Mouse (Mus musculus) liver, adult 2 months (tissue): ENCODE results near the gene Hist1h4d. TPM values are rescaled to one million over a fixed set of nuclear protein-coding genes. Genes with fewer than 3 reads are reported as not detected.
A peak's percentile ranks its signal among the peaks of the same experiment; 100 is the strongest.
"Not testable (repeated sequence)": the region's sequence is repeated elsewhere in the genome, so short reads cannot be mapped to it uniquely, and the experiment has no call there.

ENCODE experiments used
- DNase-seq: peaks from one replicate; pipeline ENCODE4 v3.0.0-alpha.2; 2011; ENCODE audit warnings: low read depth, low spot score; ENCODE audit errors: extremely low read depth
- H3K27ac ChIP-seq: fragments of 200-500 bp; replicated peaks from 2 replicates; pipeline ENCODE4 v1.5.1; 2012; ENCODE audit warnings: low read depth, mild to moderate bottlenecking, control low read depth, inconsistent platforms, low read length; ENCODE audit not compliant: insufficient read depth
- H3K27me3 ChIP-seq: fragments of 200-500 bp; 2 replicates; pipeline ENCODE4 v1.6.1; 2012; ENCODE audit warnings: mild to moderate bottlenecking, moderate library complexity, low read length, inconsistent platforms; ENCODE audit not compliant: control insufficient read depth, insufficient read depth
- H3K36me3 ChIP-seq: fragments of 200-500 bp; 2 replicates; pipeline ENCODE4 v1.6.1; 2012; ENCODE audit warnings: low read length, inconsistent platforms; ENCODE audit not compliant: control insufficient read depth, insufficient read depth
- H3K4me1 ChIP-seq: fragments of 200-500 bp; 2 replicates; pipeline ENCODE4 v1.6.1; 2011; ENCODE audit warnings: low read length; ENCODE audit not compliant: control insufficient read depth, insufficient read depth
- H3K4me3 ChIP-seq: fragments of 200-500 bp; 2 replicates; pipeline ENCODE4 v1.5.1; 2011; ENCODE audit warnings: low read depth, mild to moderate bottlenecking, control low read depth, low read length, moderate library complexity; ENCODE audit not compliant: insufficient read depth
- H3K79me2 ChIP-seq: fragments of 200-500 bp; 2 replicates; pipeline ENCODE4 v1.6.1; 2012; ENCODE audit warnings: inconsistent platforms, mild to moderate bottlenecking, low read length, moderate library complexity; ENCODE audit not compliant: control insufficient read depth, insufficient read depth
- H3K9ac ChIP-seq: fragments of 200-500 bp; 2 replicates; pipeline ENCODE4 v1.6.1; 2012; ENCODE audit warnings: low read depth, mild to moderate bottlenecking, control low read depth, inconsistent platforms, low read length
- CTCF ChIP-seq: fragments of 200-500 bp; IDR thresholded peaks from 2 replicates; pipeline ENCODE4 v1.5.1; 2011; ENCODE audit warnings: low read depth, low read length, control low read depth
- POLR2A ChIP-seq: fragments of 200-500 bp; IDR thresholded peaks from 2 replicates; pipeline ENCODE4 v1.6.1; 2011; ENCODE audit warnings: low read length, control low read depth; ENCODE audit not compliant: insufficient read depth; ENCODE audit errors: extremely low read depth
- WGBS: fragments of 180-500 bp; shearing (Covaris S2); methylation state at CpG from one replicate; pipeline ENCODE4 v1.1.7; 2018; 5-methylcytosine and 5-hydroxymethylcytosine counted together
- polyA plus RNA-seq: library from polyadenylated mRNA; depleted of rRNA; stranded (reverse); fragments of >200 nt; gene quantifications from 2 replicates; pipeline ENCODE4 v1.2.3, GENCODE M21; 2012
- total RNA-seq: library from RNA; depleted of rRNA; stranded (reverse); fragments of >200 nt; gene quantifications from 2 replicates; pipeline ENCODE4 v1.2.3, GENCODE M21; 2014

The Hist1h4d gene
- total and polyA plus RNA-seq, 2 experiments, result 2.1 to 162 TPM

DNA sequence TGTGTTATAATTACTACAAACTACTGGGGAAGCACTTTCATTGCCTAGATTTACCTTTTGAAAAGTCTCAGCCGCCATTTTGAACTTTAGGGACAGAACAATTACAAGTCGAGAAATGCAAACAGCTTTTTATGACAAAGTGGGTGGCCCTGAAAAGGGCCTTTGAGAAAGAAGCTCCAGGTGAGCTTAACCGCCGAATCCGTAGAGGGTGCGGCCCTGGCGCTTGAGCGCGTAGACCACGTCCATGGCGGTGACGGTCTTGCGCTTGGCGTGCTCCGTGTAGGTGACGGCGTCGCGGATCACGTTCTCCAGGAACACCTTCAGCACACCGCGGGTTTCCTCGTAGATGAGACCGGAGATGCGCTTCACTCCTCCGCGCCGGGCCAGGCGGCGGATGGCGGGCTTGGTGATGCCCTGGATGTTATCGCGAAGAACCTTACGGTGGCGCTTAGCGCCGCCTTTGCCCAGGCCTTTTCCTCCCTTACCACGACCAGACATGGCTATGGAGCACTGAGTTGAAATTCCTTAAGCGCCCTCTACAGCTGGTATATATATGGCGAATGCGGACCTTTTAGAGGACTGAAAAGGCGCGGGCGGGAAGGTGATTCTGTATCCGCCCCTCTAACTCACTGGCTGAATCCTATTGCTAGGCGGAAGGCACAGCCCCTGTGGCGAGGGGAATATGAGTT lies 30.1 kb upstream of the Hist1h4d start, which contains the start of gene Hist1h4f:
Hist1h4f (minus strand) TSS at position 503 of the 689 bp plus-strand sequence.
- TF ChIP-seq CTCF, result 0 out of 2 replicates have a peak, but pooled peaks have one; percentile 7
- peak; percentile 64 for TF ChIP-seq POLR2A
- not testable (repeated sequence) for H3K4me1 ChIP-seq, H3K36me3 ChIP-seq, H3K27me3 ChIP-seq, H3K79me2 ChIP-seq, H3K27ac ChIP-seq
- peak; percentile 76 for DNase-seq
- under 1% methylated on average over 47 of the region's 47 CpGs for WGBS
- Histone ChIP-seq H3K9ac (peak within 1 kb of the TSS; percentile 54), H3K4me3 (peak within 1 kb of the TSS; percentile 63)

DNA sequence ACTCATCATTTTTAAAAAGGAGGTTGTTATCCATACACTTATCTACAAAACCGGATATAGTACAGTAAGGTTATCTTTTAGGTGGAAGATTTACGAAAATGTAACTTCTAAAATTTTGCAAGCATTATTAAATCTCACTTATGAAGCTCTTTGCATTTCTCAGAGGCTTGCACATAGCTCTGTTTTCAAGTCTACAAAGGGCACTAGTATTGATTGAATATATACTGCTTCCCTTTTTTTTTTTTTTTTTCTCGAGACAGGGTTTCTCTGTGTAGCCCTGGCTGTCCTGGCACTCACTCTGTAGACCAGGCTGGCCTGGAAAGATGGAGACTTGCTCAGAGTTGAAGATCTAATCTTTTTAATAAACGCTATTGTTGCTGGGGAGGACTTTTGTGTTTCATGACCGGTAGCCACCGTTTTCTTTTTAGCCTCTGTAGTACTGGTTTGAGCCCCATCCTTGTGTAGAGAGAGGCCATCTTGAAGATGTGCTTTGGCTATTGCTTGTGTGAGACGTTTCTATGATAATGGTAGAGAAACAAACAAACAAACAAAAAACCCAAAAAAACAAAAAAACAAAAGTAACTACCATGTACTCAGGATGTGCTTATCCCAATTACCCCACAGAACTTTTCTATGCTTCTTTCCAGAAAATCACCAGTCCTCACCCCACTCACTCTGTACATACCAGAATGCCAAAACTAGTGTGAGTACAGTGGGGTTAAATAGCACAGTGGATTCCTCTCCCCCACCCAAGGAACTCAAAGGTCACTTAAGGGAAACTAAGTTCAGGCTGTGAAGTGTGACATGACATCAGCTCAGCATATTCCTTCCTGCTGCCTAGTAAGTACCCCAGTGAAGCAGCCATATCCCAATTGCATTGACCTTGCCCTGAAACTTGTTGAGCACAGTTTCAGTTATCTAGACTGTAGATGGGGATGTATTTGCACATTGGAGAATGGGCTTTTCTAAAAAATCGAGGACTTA lies 29.2 kb upstream of the Hist1h4d start:
- Histone ChIP-seq H3K9ac (no peak overlapping the region), H3K36me3 (no peaks in the 10 kb centered on the region), H3K4me1 (no peaks in the 10 kb centered on the region; the same call in 1 of the 2 replicates), H3K27me3 (no peaks in the 10 kb centered on the region), H3K4me3 (no peak overlapping the region), H3K79me2 (no peaks in the 10 kb centered on the region), H3K27ac (no peak overlapping the region)
- 44% methylated on average over 8 of the region's 8 CpGs for WGBS
- no peak for DNase-seq
- TF ChIP-seq CTCF, result no peak
- no peak for TF ChIP-seq POLR2A

DNA sequence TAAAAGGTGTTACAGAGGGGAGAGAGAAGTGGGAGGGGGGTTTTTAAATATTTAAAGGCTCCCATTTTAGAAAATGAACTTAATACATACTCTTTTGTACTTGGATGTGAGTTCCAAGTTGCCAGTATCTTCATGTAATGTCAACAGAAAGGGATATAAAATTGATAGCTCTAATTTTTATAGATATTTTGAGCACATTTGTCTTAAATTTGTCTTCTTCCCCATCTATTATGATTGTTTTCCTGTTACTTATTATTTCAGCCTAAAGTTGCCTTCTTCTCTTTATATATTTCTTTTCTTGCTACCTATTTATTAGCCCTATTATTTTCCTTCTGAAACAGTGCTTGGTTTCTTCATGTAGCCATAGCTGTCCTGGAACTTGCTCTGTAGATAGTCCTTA lies 28.4 kb upstream of the Hist1h4d start, which contains the start of gene Hist1h1d:
Hist1h1d (plus strand) TSS at position 301 of the 400 bp plus-strand sequence.
- H3K9ac ChIP-seq, result no peak within 1 kb of the TSS
- no peak for DNase-seq
- no peaks in the 10 kb centered on the region; the same call in 1 of the 2 replicates for H3K4me1 ChIP-seq
- H3K79me2 ChIP-seq, result no peaks in the 10 kb centered on the region
- H3K36me3 ChIP-seq, result no peaks in the 10 kb centered on the region
- H3K27ac ChIP-seq, result no peak within 1 kb of the TSS
- H3K27me3 ChIP-seq, result no peaks in the 10 kb centered on the region
- TF ChIP-seq CTCF (no peak), POLR2A (no peak)
- no peak within 1 kb of the TSS for H3K4me3 ChIP-seq

DNA sequence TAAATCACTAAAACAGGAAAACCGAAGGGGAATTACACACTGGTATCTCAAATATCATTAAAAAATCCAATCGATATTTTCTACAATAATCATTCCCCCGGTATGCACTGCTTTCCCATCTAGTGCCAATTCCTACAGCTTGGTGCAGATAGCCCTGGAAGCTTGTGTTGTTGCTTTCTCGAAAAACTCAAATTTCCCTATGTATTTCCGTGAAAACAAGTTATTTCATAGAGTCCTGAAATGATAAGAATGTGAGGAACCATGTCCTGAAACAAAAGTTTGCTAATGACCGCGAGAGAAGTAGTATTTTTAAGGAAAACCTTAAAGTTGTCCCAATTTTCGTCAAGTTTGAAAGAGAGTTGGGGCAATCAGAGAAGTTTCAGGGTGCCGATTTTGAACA lies 27.0 kb upstream of the Hist1h4d start:
- Histone ChIP-seq H3K4me3 (no peak overlapping the region; the same call in 1 of the 2 replicates), H3K4me1 (no peaks in the 10 kb centered on the region; the same call in 1 of the 2 replicates), H3K79me2 (no peaks in the 10 kb centered on the region), H3K9ac (no peak overlapping the region), H3K27ac (no peak overlapping the region), H3K27me3 (no peaks in the 10 kb centered on the region), H3K36me3 (no peaks in the 10 kb centered on the region)
- TF ChIP-seq CTCF (no peak), POLR2A (no peak)
- peak; percentile 29 for DNase-seq
- WGBS, result 9% methylated on average over 9 of the region's 9 CpGs

DNA sequence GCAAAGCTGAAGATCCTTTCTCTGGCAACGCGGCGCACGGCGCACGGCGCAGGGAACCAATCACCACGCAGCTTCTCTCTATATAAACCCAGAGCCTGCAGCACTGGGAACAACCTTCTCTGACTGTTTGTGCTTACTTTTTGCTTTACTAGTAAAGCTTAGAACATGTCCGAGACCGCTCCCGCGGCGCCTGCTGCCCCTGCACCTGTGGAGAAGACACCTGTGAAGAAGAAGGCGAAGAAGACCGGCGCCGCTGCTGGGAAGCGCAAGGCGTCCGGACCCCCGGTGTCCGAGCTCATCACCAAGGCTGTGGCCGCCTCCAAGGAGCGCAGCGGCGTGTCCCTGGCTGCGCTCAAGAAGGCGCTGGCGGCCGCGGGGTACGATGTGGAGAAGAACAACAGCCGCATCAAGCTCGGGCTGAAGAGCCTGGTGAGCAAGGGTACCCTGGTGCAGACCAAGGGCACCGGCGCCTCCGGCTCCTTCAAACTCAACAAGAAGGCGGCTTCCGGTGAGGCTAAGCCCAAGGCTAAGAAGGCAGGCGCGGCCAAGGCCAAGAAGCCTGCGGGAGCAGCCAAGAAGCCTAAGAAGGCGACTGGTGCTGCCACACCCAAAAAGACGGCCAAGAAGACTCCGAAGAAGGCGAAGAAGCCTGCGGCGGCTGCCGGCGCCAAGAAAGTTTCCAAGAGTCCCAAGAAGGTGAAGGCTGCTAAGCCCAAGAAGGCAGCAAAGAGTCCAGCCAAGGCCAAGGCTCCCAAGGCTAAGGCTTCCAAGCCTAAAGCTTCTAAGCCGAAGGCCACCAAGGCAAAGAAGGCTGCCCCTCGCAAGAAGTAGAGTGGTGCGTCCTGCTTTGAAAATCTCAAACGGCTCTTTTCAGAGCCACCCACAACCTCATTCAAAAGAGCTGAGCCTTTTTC lies 26.2 kb upstream of the Hist1h4d start:
- peak overlapping the region; percentile 27 for H3K27ac ChIP-seq
- peak; percentile 80 for DNase-seq
- peak overlapping the region; percentile 66 for H3K4me3 ChIP-seq
- H3K9ac ChIP-seq, result peak overlapping the region; percentile 43
- H3K27me3 ChIP-seq, result no peaks in the 10 kb centered on the region
- WGBS, result under 1% methylated on average over 54 of the region's 54 CpGs
- H3K4me1 ChIP-seq, result no peaks in the 10 kb centered on the region; the same call in 1 of the 2 replicates
- H3K36me3 ChIP-seq, result no peaks in the 10 kb centered on the region
- H3K79me2 ChIP-seq, result no peaks in the 10 kb centered on the region
- TF ChIP-seq POLR2A (peak; percentile 90), CTCF (no peak)
